Mouse (Mus musculus) monocyte, adult 5-6 weeks (primary cell): Measurements from ENCODE around the gene Uggt1. TPM values are rescaled to one million over a fixed set of nuclear protein-coding genes. Genes with fewer than 3 reads are reported as not detected.

Experiments used
- ATAC-seq: fragments of 153-309, 156-312 bp; replicated peaks from 2 replicates; pipeline ENCODE4 v1.8.0; 2017; ENCODE audit warnings: mild to moderate bottlenecking; ENCODE audit not compliant: low TSS enrichment, insufficient number of reproducible peaks, severe bottlenecking, poor library complexity, low FRiP score
- total RNA-seq: library from RNA; stranded (forward); fragments of 200-1000, 200-491, 200-594 nt; gene quantifications from 3 replicates; pipeline ENCODE4 v1.2.3, GENCODE M21; 2017

Gene Uggt1
- total RNA-seq, 1 experiment from 2014 or later, result 91.2 TPM

- no peak for ATAC-seq
Measured at GRCm38 (mm10) chr1:36228461-36228860, 16.1 kb downstream of the Uggt1 start.

- no peak for ATAC-seq
Measured at GRCm38 (mm10) chr1:36224648-36225047, 19.9 kb downstream of the Uggt1 start.

- no peak for ATAC-seq
Measured at GRCm38 (mm10) chr1:36214324-36214723, 30.2 kb downstream of the Uggt1 start.

- ATAC-seq, result no peak
Measured at GRCm38 (mm10) chr1:36201739-36202138, 42.8 kb downstream of the Uggt1 start.

GRCm38 (mm10) chr1:36194482-36194881 is 50.0 kb downstream of the Uggt1 start:
- no peak for ATAC-seq

GRCm38 (mm10) chr1:36191966-36192365 is 52.6 kb downstream of the Uggt1 start:
- no peak for ATAC-seq

- ATAC-seq, result no peak
Measured at GRCm38 (mm10) chr1:36180038-36180437, 64.5 kb downstream of the Uggt1 start.

GRCm38 (mm10) chr1:36173461-36173860 is 71.1 kb downstream of the Uggt1 start:
- no peak for ATAC-seq

GRCm38 (mm10) chr1:36172941-36173340 is 71.6 kb downstream of the Uggt1 start:
- no peak for ATAC-seq

- peak; percentile 84 for ATAC-seq
Measured at GRCm38 (mm10) chr1:36162687-36163086, 81.8 kb downstream of the Uggt1 start.

- ATAC-seq, result no peak
Measured at GRCm38 (mm10) chr1:36161208-36161607, 83.3 kb downstream of the Uggt1 start.

- 0 out of 2 replicates have a peak, but pooled peaks have one; percentile 38 for ATAC-seq
Measured at GRCm38 (mm10) chr1:36160246-36160645, 84.3 kb downstream of the Uggt1 start.

- no peak for ATAC-seq
Measured at GRCm38 (mm10) chr1:36149411-36149810, 95.1 kb downstream of the Uggt1 start.

GRCm38 (mm10) chr1:36148809-36149208 is 95.7 kb downstream of the Uggt1 start:
- no peak for ATAC-seq

GRCm38 (mm10) chr1:36145050-36145449 is 99.5 kb downstream of the Uggt1 start:
- ATAC-seq, result no peak

GRCm38 (mm10) chr1:36140311-36140710 is 104.2 kb downstream of the Uggt1 start:
- ATAC-seq, result no peak

GRCm38 (mm10) chr1:36134584-36134983 is 109.9 kb downstream of the Uggt1 start:
- ATAC-seq, result peak; percentile 69

GRCm38 (mm10) chr1:36133647-36134046 is 110.9 kb downstream of the Uggt1 start:
- ATAC-seq, result no peak

GRCm38 (mm10) chr1:36133041-36133440 is 111.5 kb downstream of the Uggt1 start:
- no peak for ATAC-seq

- no peak for ATAC-seq
Measured at GRCm38 (mm10) chr1:36132211-36132610, 112.3 kb downstream of the Uggt1 start.

GRCm38 (mm10) chr1:36131766-36132165 is 112.8 kb downstream of the Uggt1 start:
- ATAC-seq, result no peak
